9 mouse cellular contexts compared by ENCODE assay signal in the genomic region with DNA sequence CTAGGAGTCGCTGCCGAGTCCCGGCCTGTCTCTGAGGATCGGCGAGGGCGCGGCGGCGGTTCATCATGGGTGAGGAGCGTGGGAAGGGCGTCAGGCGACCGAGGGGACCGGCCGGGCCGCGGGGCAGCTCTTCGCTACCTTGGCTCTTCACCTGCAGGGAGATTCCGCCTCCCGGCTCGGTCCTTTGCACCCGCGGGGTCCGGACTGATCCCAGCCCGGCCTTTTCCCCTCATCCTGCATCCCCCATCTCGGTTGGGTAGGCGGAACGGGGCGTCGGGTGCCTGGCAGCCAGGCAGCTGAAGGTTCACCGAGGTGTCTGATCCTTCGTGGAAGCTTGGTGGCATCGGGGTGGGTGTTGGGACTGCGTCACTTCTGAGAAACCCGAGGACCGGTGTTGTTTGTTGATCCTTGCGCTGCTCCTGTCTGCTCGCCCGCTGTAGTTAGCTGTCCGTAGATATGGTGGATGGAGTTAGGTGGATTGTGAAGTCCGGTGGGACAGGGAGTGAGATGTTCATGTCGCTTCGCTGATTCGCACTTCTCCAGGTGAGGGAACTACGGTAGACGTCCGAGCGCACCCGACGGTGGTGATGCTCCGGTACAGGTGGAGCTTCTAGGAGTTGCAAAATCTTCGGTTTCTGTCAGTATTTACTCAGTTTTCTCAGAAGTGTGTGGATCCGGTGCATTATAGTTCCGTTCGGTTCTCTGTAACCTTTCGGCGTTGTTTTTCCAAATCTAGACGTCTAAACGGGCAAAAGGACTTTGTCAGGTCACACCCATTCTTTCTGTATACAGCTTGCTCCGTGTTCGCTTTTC. TPM values are rescaled to one million over a fixed set of nuclear protein-coding genes. Genes with fewer than 3 reads are reported as not detected.
DNase-seq lines count a peak whose midpoint lies in the region; ATAC-seq and TF ChIP-seq lines count a peak whose summit lies in the region.
"Had no signal": no experiment of that assay in that cellular context is flagged by ENCODE, and none has a peak within 500 bp of the region (broad histone marks: within the 10 kb centered on the region; RNA-seq: fewer than 3 reads in every experiment).

No protein-coding gene starts in this region.

- no peak for TF ChIP-seq POLR2A in cerebellum, adult 2 months (IDR thresholded peaks at IDR 0.05; ENCODE audit: borderline replicate concordance, insufficient read depth, low read length)

- H3K4me1 ChIP-seq in cerebellum, adult 2 months (ENCODE audit: control insufficient read depth, insufficient read depth, low read length), result no peaks in the 10 kb centered on the region
- no peaks in the 10 kb centered on the region for H3K4me1 ChIP-seq in hindbrain, embryonic 11.5 days (replicated peaks; ENCODE audit: control insufficient read depth, insufficient read depth, low read length)

- H3K4me2 ChIP-seq in hindbrain, embryonic 11.5 days (replicated peaks; ENCODE audit: low read depth, low read length), result peak overlapping the region; percentile 91

- H3K27ac ChIP-seq in cerebellum, adult 2 months (ENCODE audit: insufficient read depth, low read length), result peak overlapping the region; percentile 60
- H3K27ac ChIP-seq in hindbrain, embryonic 11.5 days (ENCODE audit: low read depth, low read length), result peak overlapping the region; percentile 74; the same call in 1 of the 2 replicates

- intact Hi-C loops in left cerebral cortex, postnatal 36 days (cut with DNase I), result loop anchor here (5.0 to 10.0 kb wide), 2 partner anchors 229 to 287 kb away; partner anchors contain the start of gene Chpt1

- whole genome bisulfite sequencing in cerebellum, adult 2 months, result 1% methylated on average over 61 of the region's 61 CpGs
- WGBS in hindbrain, embryonic 11.5 days, result 3% methylated on average over 57 of the region's 61 CpGs

- H3K36me3 ChIP-seq in hindbrain, embryonic 11.5 days (ENCODE audit: control insufficient read depth, insufficient read depth, low read length), result no peaks in the 10 kb centered on the region

- peak overlapping the region; percentile 83 for H3K4me3 ChIP-seq in cerebellum, adult 2 months (replicated peaks; ENCODE audit: insufficient read depth, low read depth, low read length)
- H3K4me3 ChIP-seq in hindbrain, embryonic 11.5 days (ENCODE audit: low read depth, low read length), result peak overlapping the region; percentile 95

- ATAC-seq in hindbrain, embryonic 11.5 days (ENCODE audit: low FRiP score), result peak; percentile 44
- ATAC-seq in megakaryocyte progenitor cell, adult 5-6 weeks (replicated peaks; ENCODE audit: poor library complexity), result peak; percentile 10; the same call in 1 of the 2 replicates

- H3K9ac ChIP-seq in hindbrain, embryonic 11.5 days (ENCODE audit: low read depth, low read length), result peak overlapping the region; percentile 93

- H3K27me3 ChIP-seq in cerebellum, adult 2 months (ENCODE audit: control insufficient read depth, insufficient read depth, low read length), result no peaks in the 10 kb centered on the region
- no peaks in the 10 kb centered on the region for H3K27me3 ChIP-seq in hindbrain, embryonic 11.5 days (ENCODE audit: control insufficient read depth, insufficient read depth, low read length)

- no peak for DNase-seq in cerebellum, adult 2 months
- no peak for DNase-seq in cerebellum, adult 18-20 months
- DNase-seq in spleen, adult 12 weeks (ENCODE audit: low spot score), result peak; percentile 1
- DNase-seq in spleen, postnatal 10 days (ENCODE audit: low spot score in 2 of 2), result no peak
- no peak for DNase-seq in hindbrain, embryonic 11.5 days (ENCODE audit: low spot score)
- DNase-seq in adrenal gland, postnatal 25 days, result no peak
- DNase-seq in left cerebral cortex, postnatal 36 days (ENCODE audit: low spot score in 2 of 2), result no peak

- H3K9me3 ChIP-seq in hindbrain, embryonic 11.5 days (ENCODE audit: control insufficient read depth, low read length), result no peaks in the 10 kb centered on the region

- TF ChIP-seq CTCF in cerebellum, adult 2 months (IDR thresholded peaks at IDR 0.05; ENCODE audit: borderline replicate concordance, insufficient read depth, low read depth, low read length), result no peak

RNA-seq across cellular contexts. Expression of gene Arl1, which starts 1.0 kb away (rescaled TPM):
- 122 and 132 TPM in 2 replicates for polyA plus RNA-seq in cerebellum, adult 2 months (2012; rRNA removed)
- 161 and 167 TPM in 2 replicates for polyA plus RNA-seq in hindbrain, embryonic 11.5 days (2014; fragmentation: Nextera tagmentation; extraction: Ambion mirVana)
- total RNA-seq in megakaryocyte progenitor cell, adult 5-6 weeks (2015), result 101 and 115 TPM in 2 replicates
- total RNA-seq in megakaryocyte progenitor cell, adult 5-6 weeks (2017), result 104 and 116 TPM in 2 replicates
- total RNA-seq in adrenal gland, postnatal 25 days (2021), result 89.0 and 97.2 TPM in 2 replicates
- total RNA-seq in left cerebral cortex, postnatal 36 days (2021), result 100 to 1,000 TPM; 127 TPM

RNA-seq across cellular contexts. Expression of gene Spic, which starts 46.9 kb away (rescaled TPM):
- polyA plus RNA-seq in cerebellum, adult 2 months (2012; rRNA removed), result 0.05 TPM in 2 replicates
- polyA plus RNA-seq in hindbrain, embryonic 11.5 days (2014; fragmentation: Nextera tagmentation; extraction: Ambion mirVana), result not detected in 2 replicates
- total RNA-seq in megakaryocyte progenitor cell, adult 5-6 weeks (2015), result 0.39 and 0.42 TPM in 2 replicates
- 0.07 and 0.62 TPM in 2 replicates for total RNA-seq in megakaryocyte progenitor cell, adult 5-6 weeks (2017)
- 2.4 and 2.5 TPM in 2 replicates for total RNA-seq in adrenal gland, postnatal 25 days (2021)
- not detected for total RNA-seq in left cerebral cortex, postnatal 36 days (2021)
- total RNA-seq: left cerebral cortex, adult 18-20 months had no signal
